ENCODE assay signal across 20 mouse cellular contexts in the genomic region with DNA sequence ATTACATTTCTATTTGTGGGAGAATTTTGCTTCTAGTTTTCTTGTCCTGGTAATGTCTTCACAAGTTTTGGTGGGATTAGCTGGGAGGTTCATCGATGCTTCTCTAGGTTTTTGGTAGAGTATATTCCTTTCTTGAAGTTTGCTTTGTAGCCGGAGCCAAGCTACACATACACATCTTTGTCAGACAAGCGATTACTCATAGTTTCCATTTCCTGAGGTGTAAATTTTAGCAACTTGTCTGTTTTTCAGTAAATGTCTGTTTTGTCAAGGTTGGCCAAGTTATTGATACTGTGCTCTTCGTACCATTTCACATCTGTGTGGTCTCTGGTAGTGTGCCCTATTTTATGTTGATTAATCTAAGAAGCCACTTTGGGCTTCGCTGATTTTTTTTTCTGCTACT. TPM values are rescaled to one million over a fixed set of nuclear protein-coding genes. Genes with fewer than 3 reads are reported as not detected.
"Had no signal": no experiment of that assay in that cellular context is flagged by ENCODE, and none has a peak within 500 bp of the region (broad histone marks: within the 10 kb centered on the region; RNA-seq: fewer than 3 reads in every experiment).

No protein-coding gene starts in this region.

- H3K4me1 ChIP-seq: midbrain, embryonic 10.5 days; midbrain, embryonic 13.5 days had no signal

- H3K27ac ChIP-seq: kidney, postnatal 0 days; layer of hippocampus, adult 2 months; liver, embryonic 14.5 days; midbrain, embryonic 10.5 days; midbrain, embryonic 13.5 days had no signal

- DNase-seq: kidney, postnatal 25 days; layer of hippocampus, adult 9-11 months; liver, postnatal 0 days; lung, embryonic 14.5 days; lung, postnatal 36 days; right cerebral cortex, postnatal 25 days; spleen, adult 18-20 months; thymus, adult 18-20 months; thymus, postnatal 36 days had no signal

- H3K4me2 ChIP-seq: lung, embryonic 14.5 days; midbrain, embryonic 13.5 days had no signal

- H3K9me3 ChIP-seq: megakaryocyte, embryonic 14.5 days; midbrain, embryonic 10.5 days; midbrain, embryonic 13.5 days had no signal

- ATAC-seq: liver, postnatal 0 days; lung, postnatal 0 days; midbrain, embryonic 13.5 days had no signal

- H3K4me3 ChIP-seq: layer of hippocampus, adult 2 months; megakaryocyte, embryonic 14.5 days; midbrain, embryonic 10.5 days; midbrain, embryonic 13.5 days; myocyte had no signal

- H3K27me3 ChIP-seq: midbrain, embryonic 13.5 days had no signal

- H3K36me3 ChIP-seq: midbrain, embryonic 10.5 days; midbrain, embryonic 13.5 days had no signal

- H3K9ac ChIP-seq: liver, embryonic 14.5 days; liver, postnatal 0 days; lung, embryonic 14.5 days; midbrain, embryonic 13.5 days had no signal

RNA-seq across cellular contexts. Expression of gene Cyp2r1, which starts 18.4 kb away (rescaled TPM):
- polyA plus RNA-seq: myocyte had no signal

RNA-seq across cellular contexts. Expression of gene Calca, which starts 55.0 kb away (rescaled TPM):
- total RNA-seq: liver, adult 2 months; monocyte, adult 5-6 weeks had no signal
- polyA plus RNA-seq: large intestine, adult 2 months; liver, adult 2 months; liver, postnatal 0 days had no signal
